Mouse (Mus musculus) lung, postnatal 0 days (tissue): ENCODE measurements at regions not wholly inside any gene's neighbourhood (a gene's known extent, or its start where the extent isn't known, plus 50 kb on each side); places are given as distances from the start of the nearest gene placed in this dataset.

Experiments used
- CTCF ChIP-seq: IDR thresholded peaks from 2 replicates; pipeline ENCODE4 v1.5.1; 2016; ENCODE audit warnings: antibody characterized with exemption, mild to moderate bottlenecking
- EP300 ChIP-seq: IDR thresholded peaks from 2 replicates; pipeline ENCODE4 v1.6.1; 2016; ENCODE audit warnings: antibody characterized with exemption, mild to moderate bottlenecking, control low read depth

GRCm38 (mm10) chr16:47754671-47755070 is 528.9 kb upstream of the Dppa4 start:
- TF ChIP-seq CTCF, result no peak
- no peak for TF ChIP-seq EP300
